Mouse (Mus musculus): ENCODE measurements at regions not wholly inside any gene's neighbourhood (a gene's known extent, or its start where the extent isn't known, plus 50 kb on each side); places are given as distances from the start of the nearest gene placed in this dataset.

GRCm38 (mm10) chr16:28015276-28015897, 626.7 kb downstream of the Ccdc50 start:
- Histone ChIP-seq H3K9me3 (replicated peaks) (no peaks in the 10 kb centered on the region), H3K9ac (no peak overlapping the region), H3K27me3 (no peaks in the 10 kb centered on the region), H3K4me1 (replicated peaks) (no peaks in the 10 kb centered on the region), H3K4me3 (no peak overlapping the region), H3K27ac (no peak overlapping the region), H3K36me3 (no peaks in the 10 kb centered on the region), H3K4me2 (no peak overlapping the region)
- WGBS: 59% methylated on average over 6 of the region's 6 CpGs
- no peak for ATAC-seq (replicated peaks; ENCODE audit: insufficient number of reproducible peaks, insufficient read depth, low FRiP score, low read depth)

GRCm38 (mm10) chr16:28018311-28018710, 629.6 kb downstream of the Ccdc50 start:
- no peaks in the 10 kb centered on the region for H3K4me1 ChIP-seq (replicated peaks)
- H3K27ac ChIP-seq: no peak overlapping the region
- ATAC-seq (replicated peaks; ENCODE audit: insufficient number of reproducible peaks, insufficient read depth, low FRiP score, low read depth): no peak
- H3K9ac ChIP-seq: no peak overlapping the region
- H3K4me2 ChIP-seq: no peak overlapping the region
- H3K9me3 ChIP-seq (replicated peaks): no peaks in the 10 kb centered on the region
- H3K27me3 ChIP-seq: no peaks in the 10 kb centered on the region
- no peaks in the 10 kb centered on the region for H3K36me3 ChIP-seq
- H3K4me3 ChIP-seq: no peak overlapping the region

GRCm38 (mm10) chr16:28038954-28039353, 650.3 kb downstream of the Ccdc50 start:
- Histone ChIP-seq H3K4me3 (no peak overlapping the region), H3K9ac (no peak overlapping the region), H3K27ac (no peak overlapping the region), H3K27me3 (no peaks in the 10 kb centered on the region), H3K4me2 (no peak overlapping the region), H3K9me3 (replicated peaks) (no peaks in the 10 kb centered on the region), H3K4me1 (replicated peaks) (no peaks in the 10 kb centered on the region), H3K36me3 (no peaks in the 10 kb centered on the region)
- 34% methylated on average over 2 of the region's 2 CpGs for WGBS
- no peak for ATAC-seq (replicated peaks; ENCODE audit: insufficient number of reproducible peaks, insufficient read depth, low FRiP score, low read depth)

GRCm38 (mm10) chr16:28043046-28043445, 654.4 kb downstream of the Ccdc50 start:
- no peak overlapping the region for H3K4me3 ChIP-seq
- 55% methylated on average over 2 of the region's 2 CpGs for WGBS

GRCm38 (mm10) chr16:28064785-28065301, 676.2 kb downstream of the Ccdc50 start:
- Histone ChIP-seq H3K9ac (no peak overlapping the region), H3K4me2 (no peak overlapping the region), H3K27ac (no peak overlapping the region), H3K4me1 (replicated peaks) (no peaks in the 10 kb centered on the region), H3K27me3 (no peaks in the 10 kb centered on the region), H3K4me3 (no peak overlapping the region), H3K36me3 (no peaks in the 10 kb centered on the region), H3K9me3 (replicated peaks) (no peaks in the 10 kb centered on the region)
- no peak for ATAC-seq (replicated peaks; ENCODE audit: insufficient number of reproducible peaks, insufficient read depth, low FRiP score, low read depth)
- WGBS: 71% methylated on average over 5 of the region's 5 CpGs

More at GRCm38 (mm10) chr16:28043046-28043445, 654.4 kb downstream of the Ccdc50 start:
- Histone ChIP-seq H3K27me3 (no peaks in the 10 kb centered on the region), H3K27ac (no peak overlapping the region), H3K4me1 (replicated peaks) (no peaks in the 10 kb centered on the region), H3K36me3 (no peaks in the 10 kb centered on the region), H3K9ac (no peak overlapping the region), H3K9me3 (replicated peaks) (no peaks in the 10 kb centered on the region), H3K4me2 (no peak overlapping the region)
- no peak for ATAC-seq (replicated peaks; ENCODE audit: insufficient number of reproducible peaks, insufficient read depth, low FRiP score, low read depth)

- H3K36me3 ChIP-seq: no peaks in the 10 kb centered on the region
- WGBS: 68% methylated on average over 7 of the region's 7 CpGs
These were observed 669.8 kb downstream of the Fgf12 start for GRCm38 (mm10) chr16:28082891-28083649.

GRCm38 (mm10) chr16:28089489-28090134, 663.3 kb downstream of the Fgf12 start:
- WGBS: 51% methylated on average over 6 of the region's 6 CpGs
- H3K9ac ChIP-seq: no peak overlapping the region
- H3K4me1 ChIP-seq (replicated peaks): no peaks in the 10 kb centered on the region
- no peak overlapping the region for H3K4me2 ChIP-seq
- H3K27me3 ChIP-seq: no peaks in the 10 kb centered on the region
- no peaks in the 10 kb centered on the region for H3K36me3 ChIP-seq
- ATAC-seq (replicated peaks; ENCODE audit: insufficient number of reproducible peaks, insufficient read depth, low FRiP score, low read depth): no peak
- H3K27ac ChIP-seq: no peak overlapping the region
- H3K9me3 ChIP-seq (replicated peaks): no peaks in the 10 kb centered on the region
- no peak overlapping the region for H3K4me3 ChIP-seq

More at GRCm38 (mm10) chr16:28082891-28083649, 669.8 kb downstream of the Fgf12 start:
- H3K9me3 ChIP-seq (replicated peaks): no peaks in the 10 kb centered on the region
- ATAC-seq (replicated peaks; ENCODE audit: insufficient number of reproducible peaks, insufficient read depth, low FRiP score, low read depth): no peak
- no peak overlapping the region for H3K4me2 ChIP-seq
- no peak overlapping the region for H3K27ac ChIP-seq
- H3K9ac ChIP-seq: no peak overlapping the region
- no peak overlapping the region for H3K4me3 ChIP-seq
- H3K27me3 ChIP-seq: no peaks in the 10 kb centered on the region
- no peaks in the 10 kb centered on the region for H3K4me1 ChIP-seq (replicated peaks)

- Histone ChIP-seq H3K9ac (no peak overlapping the region), H3K27me3 (no peaks in the 10 kb centered on the region), H3K4me3 (no peak overlapping the region), H3K4me1 (replicated peaks) (peaks cover 7% of the 10 kb centered on the region), H3K4me2 (no peak overlapping the region), H3K36me3 (no peaks in the 10 kb centered on the region), H3K27ac (no peak overlapping the region), H3K9me3 (replicated peaks) (no peaks in the 10 kb centered on the region)
- 41% methylated on average over 9 of the region's 9 CpGs for WGBS
- no peak for ATAC-seq (replicated peaks; ENCODE audit: insufficient number of reproducible peaks, insufficient read depth, low FRiP score, low read depth)
These were observed 648.4 kb downstream of the Fgf12 start for GRCm38 (mm10) chr16:28104255-28105076.

- H3K4me3 ChIP-seq: no peak overlapping the region
- no peak overlapping the region for H3K4me2 ChIP-seq
- no peak for ATAC-seq (replicated peaks; ENCODE audit: insufficient number of reproducible peaks, insufficient read depth, low FRiP score, low read depth)
- no peak overlapping the region for H3K27ac ChIP-seq
- peaks cover 7% of the 10 kb centered on the region for H3K4me1 ChIP-seq (replicated peaks)
- H3K27me3 ChIP-seq: no peaks in the 10 kb centered on the region
- H3K9me3 ChIP-seq (replicated peaks): no peaks in the 10 kb centered on the region
- H3K9ac ChIP-seq: no peak overlapping the region
- WGBS: 56% methylated on average over 7 of the region's 7 CpGs
- no peaks in the 10 kb centered on the region for H3K36me3 ChIP-seq
These were observed 647.8 kb downstream of the Fgf12 start for GRCm38 (mm10) chr16:28105085-28105484.

- no peak for ATAC-seq (replicated peaks; ENCODE audit: insufficient number of reproducible peaks, insufficient read depth, low FRiP score, low read depth)
- H3K27ac ChIP-seq: no peak overlapping the region
- H3K9ac ChIP-seq: no peak overlapping the region
- H3K4me1 ChIP-seq (replicated peaks): peaks cover 7% of the 10 kb centered on the region
- no peak overlapping the region for H3K4me2 ChIP-seq
- no peaks in the 10 kb centered on the region for H3K9me3 ChIP-seq (replicated peaks)
- no peaks in the 10 kb centered on the region for H3K36me3 ChIP-seq
- H3K27me3 ChIP-seq: no peaks in the 10 kb centered on the region
- H3K4me3 ChIP-seq: no peak overlapping the region
- 38% methylated on average over 7 of the region's 7 CpGs for WGBS
These were observed 647.0 kb downstream of the Fgf12 start for GRCm38 (mm10) chr16:28105866-28106265.

- Histone ChIP-seq H3K9ac (no peak overlapping the region), H3K4me3 (no peak overlapping the region), H3K27me3 (no peaks in the 10 kb centered on the region), H3K4me1 (replicated peaks) (peaks cover 7% of the 10 kb centered on the region), H3K4me2 (no peak overlapping the region), H3K27ac (no peak overlapping the region), H3K36me3 (no peaks in the 10 kb centered on the region), H3K9me3 (replicated peaks) (no peaks in the 10 kb centered on the region)
- WGBS: 78% methylated on average over 1 of the region's 1 CpGs
- no peak for ATAC-seq (replicated peaks; ENCODE audit: insufficient number of reproducible peaks, insufficient read depth, low FRiP score, low read depth)
These were observed 643.1 kb downstream of the Fgf12 start for GRCm38 (mm10) chr16:28109771-28110170.
